Mouse (Mus musculus) cortical plate, adult 2 months (tissue): ENCODE results near the gene Sema3c.

ENCODE experiments used
- CTCF ChIP-seq: fragments of 200-500 bp; IDR thresholded peaks from 2 replicates; pipeline ENCODE4 v1.5.1; 2011; ENCODE audit warnings: mild to moderate bottlenecking, control low read depth, low read length; ENCODE audit not compliant: insufficient read depth; ENCODE audit errors: extremely low read depth
- POLR2A ChIP-seq: fragments of 200-500 bp; IDR thresholded peaks from 2 replicates; pipeline ENCODE4 v1.6.1; 2011; ENCODE audit warnings: mild to moderate bottlenecking, low read length, control low read depth; ENCODE audit not compliant: insufficient read depth; ENCODE audit errors: extremely low read depth

DNA sequence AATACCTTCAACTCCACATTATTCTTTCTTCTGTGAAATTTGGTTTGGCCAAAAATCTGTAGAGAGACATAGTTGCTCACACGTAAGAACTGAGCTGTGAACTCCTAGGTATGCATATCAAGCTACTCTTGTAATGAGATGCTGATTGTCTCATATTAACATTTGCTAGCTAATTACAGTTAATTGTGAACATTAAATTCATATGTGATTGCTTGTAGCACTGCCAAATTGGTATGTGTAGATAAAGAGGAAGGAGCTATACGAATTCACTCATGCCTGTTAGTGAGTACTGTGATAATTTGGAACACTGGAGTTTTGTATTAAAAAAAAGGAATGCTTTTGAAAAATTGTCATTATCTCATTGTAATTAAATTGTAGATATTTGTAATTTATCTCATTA lies 48.5 kb downstream of the Sema3c start:
- TF ChIP-seq CTCF (no peak), POLR2A (no peak)
